15 mouse cellular contexts compared by ENCODE assay signal in genomic region chr4:82385638-82386037, GRCm38 (mm10).
DNase-seq lines count a peak whose midpoint lies in the region; ATAC-seq lines count a peak whose summit lies in the region.
"Had no signal": no experiment of that assay in that cellular context is flagged by ENCODE, and none has a peak within 500 bp of the region (broad histone marks: within the 10 kb centered on the region; RNA-seq: fewer than 3 reads in every experiment).

No protein-coding gene starts in this region.

- no peak for DNase-seq in forebrain, embryonic 11.5 days (ENCODE audit: low spot score)
- DNase-seq in hindbrain, embryonic 14.5 days (ENCODE audit: low spot score) = no peak
- DNase-seq in adipocyte (ENCODE audit: low spot score) = peak; percentile 56
- no peak for DNase-seq in thymus, postnatal 0 days (ENCODE audit: low spot score)
- DNase-seq in gastrocnemius, postnatal 14 days = no peak
- DNase-seq: cerebellum, adult 11 months; left cerebral cortex, postnatal 4 days; midbrain, embryonic 14.5 days; spleen, adult 18-20 months; thymus, adult 18-20 months had no signal

- no peaks in the 10 kb centered on the region for H3K27me3 ChIP-seq in forebrain, embryonic 15.5 days
- H3K27me3 ChIP-seq in forebrain, embryonic 11.5 days (ENCODE audit: control insufficient read depth, insufficient read depth, low read length) = no peaks in the 10 kb centered on the region
- H3K27me3 ChIP-seq in hindbrain, embryonic 14.5 days (ENCODE audit: control insufficient read depth, insufficient read depth, low read length) = no peaks in the 10 kb centered on the region
- H3K27me3 ChIP-seq in hindbrain, embryonic 12.5 days = no peaks in the 10 kb centered on the region
- H3K27me3 ChIP-seq in liver, embryonic 15.5 days = no peaks in the 10 kb centered on the region

- peaks cover 42% of the 10 kb centered on the region for H3K4me1 ChIP-seq in forebrain, embryonic 15.5 days
- peaks cover 5% of the 10 kb centered on the region; the same call in 1 of the 2 replicates for H3K4me1 ChIP-seq in forebrain, embryonic 11.5 days (replicated peaks; ENCODE audit: control insufficient read depth, insufficient read depth, low read length)
- peaks cover 17% of the 10 kb centered on the region for H3K4me1 ChIP-seq in hindbrain, embryonic 14.5 days (replicated peaks; ENCODE audit: control insufficient read depth, insufficient read depth, low read length)
- H3K4me1 ChIP-seq in hindbrain, embryonic 12.5 days = peaks cover 14% of the 10 kb centered on the region; the same call in 1 of the 2 replicates
- 0 out of 2 replicates have a peak, but pooled peaks cover 9% of the 10 kb centered on the region for H3K4me1 ChIP-seq in liver, embryonic 15.5 days (replicated peaks)

- H3K27ac ChIP-seq in forebrain, embryonic 15.5 days (replicated peaks) = peak overlapping the region; percentile 84
- H3K27ac ChIP-seq in forebrain, embryonic 11.5 days (ENCODE audit: low read depth, low read length) = no peak overlapping the region
- 0 out of 2 replicates have a peak overlapping the region, but pooled peaks have one; percentile 72 for H3K27ac ChIP-seq in hindbrain, embryonic 14.5 days
- no peak overlapping the region for H3K27ac ChIP-seq in hindbrain, embryonic 12.5 days
- peak overlapping the region; percentile 61 for H3K27ac ChIP-seq in liver, embryonic 15.5 days (replicated peaks)
- H3K27ac ChIP-seq: kidney, postnatal 0 days; macrophage had no signal

- H3K9ac ChIP-seq in forebrain, embryonic 15.5 days (replicated peaks) = no peak overlapping the region
- H3K9ac ChIP-seq in forebrain, embryonic 11.5 days (ENCODE audit: low read length) = no peak overlapping the region
- H3K9ac ChIP-seq in hindbrain, embryonic 14.5 days = no peak overlapping the region
- no peak overlapping the region for H3K9ac ChIP-seq in hindbrain, embryonic 12.5 days
- no peak overlapping the region for H3K9ac ChIP-seq in liver, embryonic 15.5 days

- no peaks in the 10 kb centered on the region for H3K9me3 ChIP-seq in forebrain, embryonic 15.5 days
- no peaks in the 10 kb centered on the region for H3K9me3 ChIP-seq in forebrain, embryonic 11.5 days (ENCODE audit: control insufficient read depth, low read length)
- no peaks in the 10 kb centered on the region for H3K9me3 ChIP-seq in hindbrain, embryonic 14.5 days (ENCODE audit: control insufficient read depth, low read length)
- H3K9me3 ChIP-seq in hindbrain, embryonic 12.5 days (replicated peaks) = no peaks in the 10 kb centered on the region
- no peaks in the 10 kb centered on the region for H3K9me3 ChIP-seq in liver, embryonic 15.5 days (replicated peaks)

- H3K4me3 ChIP-seq in forebrain, embryonic 15.5 days = no peak overlapping the region
- H3K4me3 ChIP-seq in forebrain, embryonic 11.5 days (ENCODE audit: low read depth, low read length) = no peak overlapping the region
- H3K4me3 ChIP-seq in hindbrain, embryonic 14.5 days (replicated peaks; ENCODE audit: low read length) = no peak overlapping the region
- H3K4me3 ChIP-seq in hindbrain, embryonic 12.5 days = no peak overlapping the region
- no peak overlapping the region for H3K4me3 ChIP-seq in liver, embryonic 15.5 days (replicated peaks)

- H3K36me3 ChIP-seq in forebrain, embryonic 15.5 days = no peaks in the 10 kb centered on the region
- H3K36me3 ChIP-seq in forebrain, embryonic 11.5 days (ENCODE audit: control insufficient read depth, insufficient read depth, low read length) = no peaks in the 10 kb centered on the region
- no peaks in the 10 kb centered on the region for H3K36me3 ChIP-seq in hindbrain, embryonic 14.5 days (replicated peaks; ENCODE audit: control insufficient read depth, insufficient read depth)
- H3K36me3 ChIP-seq in hindbrain, embryonic 12.5 days = no peaks in the 10 kb centered on the region
- H3K36me3 ChIP-seq in liver, embryonic 15.5 days (replicated peaks) = no peaks in the 10 kb centered on the region

- intact Hi-C loops in gastrocnemius, postnatal 14 days (cut with DNase I; ENCODE audit: low total_unique reads) = no loop called here

- WGBS in forebrain, embryonic 15.5 days = 77% methylated on average over 4 of the region's 4 CpGs
- 83% methylated on average over 4 of the region's 4 CpGs for WGBS in forebrain, embryonic 11.5 days
- WGBS in hindbrain, embryonic 14.5 days = 81% methylated on average over 4 of the region's 4 CpGs
- 77% methylated on average over 4 of the region's 4 CpGs for WGBS in hindbrain, embryonic 12.5 days
- WGBS in liver, embryonic 15.5 days (ENCODE audit: insufficient replicate concordance) = 54% methylated on average over 4 of the region's 4 CpGs

- no peak overlapping the region for H3K4me2 ChIP-seq in forebrain, embryonic 15.5 days (replicated peaks)
- H3K4me2 ChIP-seq in forebrain, embryonic 11.5 days (ENCODE audit: low read depth, low read length, severe bottlenecking) = no peak overlapping the region
- no peak overlapping the region for H3K4me2 ChIP-seq in hindbrain, embryonic 14.5 days (replicated peaks)
- H3K4me2 ChIP-seq in hindbrain, embryonic 12.5 days (replicated peaks) = no peak overlapping the region
- no peak overlapping the region for H3K4me2 ChIP-seq in liver, embryonic 15.5 days

- no peak for ATAC-seq in forebrain, embryonic 15.5 days (replicated peaks)
- no peak for ATAC-seq in forebrain, embryonic 11.5 days (replicated peaks; ENCODE audit: low FRiP score)
- ATAC-seq in hindbrain, embryonic 14.5 days (ENCODE audit: low FRiP score) = no peak
- ATAC-seq in hindbrain, embryonic 12.5 days (ENCODE audit: low FRiP score) = no peak
- ATAC-seq in liver, embryonic 15.5 days (ENCODE audit: insufficient read depth) = no peak

Comparison
In these comparisons a context has a peak if more than half of its experiments do, and no peak if none do; other contexts are left out.
1. H3K27ac ChIP-seq: peak in forebrain, embryonic 15.5 days (single experiment), hindbrain, embryonic 14.5 days (single experiment) and liver, embryonic 15.5 days (single experiment); none in forebrain, embryonic 11.5 days (single experiment) and hindbrain, embryonic 12.5 days (single experiment).